Mouse (Mus musculus): ENCODE measurements at regions not wholly inside any gene's neighbourhood (a gene's known extent, or its start where the extent isn't known, plus 50 kb on each side); places are given as distances from the start of the nearest gene placed in this dataset.
A peak's percentile ranks its signal among the peaks of the same experiment; 100 is the strongest.

DNA sequence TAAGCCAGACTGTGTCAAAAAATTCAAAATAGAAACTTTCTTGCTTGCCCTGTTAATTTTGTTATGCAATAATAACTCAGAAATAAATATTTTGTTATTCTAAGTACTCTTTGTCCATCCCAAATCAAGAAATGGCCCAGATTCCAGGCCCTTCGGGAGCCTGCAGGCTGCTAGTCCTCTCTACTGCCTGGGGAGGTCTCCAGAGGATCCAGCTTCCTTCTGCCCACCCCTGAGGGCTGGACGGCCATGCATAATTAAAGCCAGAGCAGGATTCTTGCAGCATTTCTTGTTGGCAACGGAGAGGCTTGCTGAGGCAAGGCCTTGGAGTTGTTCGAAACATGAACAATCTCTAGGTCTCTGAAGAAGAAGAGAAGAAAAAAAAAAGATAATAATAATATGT lies 213.3 kb upstream of the Zmiz1 start:
- DNase-seq (ENCODE audit: extremely low read depth, insufficient read length, low spot score): no peak

DNA sequence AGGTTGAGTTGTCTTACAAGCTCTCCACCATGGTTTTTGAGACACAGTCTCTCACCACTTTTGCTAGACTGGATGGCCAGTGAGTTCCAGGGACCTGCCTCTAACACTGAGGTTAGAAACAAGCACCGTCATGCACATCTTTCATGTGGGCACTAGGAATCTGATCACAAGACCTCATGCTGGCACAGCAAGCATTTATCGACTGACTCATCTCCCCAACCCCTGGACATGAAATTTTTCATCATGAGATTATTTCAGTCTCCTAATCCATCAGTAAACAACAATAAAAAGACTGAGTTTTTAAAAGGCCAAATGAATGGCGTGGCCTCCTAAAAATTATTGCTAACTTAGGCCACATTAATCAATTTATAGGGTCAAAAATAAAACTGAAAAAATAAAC lies 210.0 kb upstream of the Zmiz1 start:
- peak; percentile 26 for DNase-seq (ENCODE audit: extremely low read depth, insufficient read length, low spot score)

DNA sequence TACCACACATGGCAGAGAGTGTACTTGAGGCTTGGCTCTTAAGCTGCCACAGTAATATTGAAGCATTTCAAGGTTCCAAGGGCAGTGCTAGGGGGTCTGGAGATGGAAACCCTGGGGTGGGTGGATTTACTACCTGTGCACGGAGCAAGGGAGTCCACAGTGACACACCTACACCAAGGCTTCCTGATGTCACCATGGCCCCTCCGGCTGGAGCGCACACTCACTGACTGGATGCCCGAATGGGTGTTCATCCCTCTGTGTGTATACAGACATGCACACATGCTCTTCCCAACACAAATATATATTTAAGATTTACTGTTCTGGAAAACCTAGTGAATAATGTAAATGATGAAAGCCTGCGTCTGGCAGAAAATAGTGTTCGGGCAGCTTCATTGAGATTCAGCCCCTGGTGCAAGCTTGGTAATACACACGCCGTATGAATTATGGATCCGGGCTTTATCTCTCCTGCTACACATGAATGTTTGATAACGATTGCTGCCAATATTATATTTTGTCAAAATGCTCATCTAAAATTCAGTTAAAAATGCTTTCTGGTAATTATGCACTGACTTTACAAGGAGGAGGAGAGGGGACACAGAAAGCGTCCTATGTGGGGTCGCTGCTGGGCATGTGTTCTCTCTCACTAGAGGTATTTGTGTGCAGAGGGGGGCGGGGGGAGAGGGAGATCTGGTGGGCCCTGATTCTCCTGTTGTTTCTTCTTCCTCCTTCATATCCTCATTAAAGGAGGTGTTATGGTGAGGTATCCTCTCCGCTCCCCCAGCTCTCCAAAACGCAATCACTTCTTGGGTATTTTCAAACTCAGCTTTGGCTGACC lies 205.8 kb upstream of the Zmiz1 start:
- DNase-seq (ENCODE audit: extremely low read depth, insufficient read length, low spot score): no peak

DNA sequence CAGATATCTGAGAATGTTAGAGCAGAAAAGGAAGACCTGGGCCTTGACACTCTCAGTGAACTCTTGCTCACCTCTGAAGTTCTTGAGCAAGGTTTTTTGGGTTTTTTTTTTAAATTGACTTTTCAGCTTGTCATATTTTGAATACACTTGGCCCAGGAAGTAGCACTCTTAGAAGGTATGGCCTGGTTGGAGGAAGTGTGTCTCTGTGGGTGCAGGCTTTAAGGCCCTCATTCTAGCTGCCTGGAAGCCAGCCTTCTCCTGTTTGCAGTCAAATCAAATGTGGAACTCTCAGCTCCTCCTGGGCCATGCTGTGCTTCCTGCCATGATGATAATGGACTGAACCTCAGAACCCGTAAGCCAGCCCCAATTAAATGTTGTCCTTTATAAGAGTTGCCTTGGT lies 195.9 kb upstream of the Zmiz1 start:
- DNase-seq (ENCODE audit: extremely low read depth, insufficient read length, low spot score): no peak

DNA sequence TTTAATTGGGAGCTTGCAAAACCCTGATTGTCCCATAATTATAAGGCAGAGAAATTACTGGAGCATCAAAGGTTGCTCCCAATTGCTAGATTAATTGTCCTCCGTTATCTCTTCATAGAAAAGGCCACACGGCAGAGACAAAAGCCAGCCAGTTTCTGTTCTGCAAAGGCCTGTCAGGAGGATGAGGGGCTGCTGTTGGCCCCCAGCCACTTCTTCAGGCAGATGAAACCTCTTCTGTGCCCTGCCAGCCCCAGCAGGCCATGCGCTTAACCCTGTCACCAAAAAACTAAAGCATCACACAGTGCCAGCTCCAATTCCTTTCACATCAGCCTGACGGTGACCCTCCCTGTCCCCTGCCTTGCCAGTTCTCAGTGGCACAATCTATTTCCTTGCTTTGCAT lies 192.1 kb upstream of the Zmiz1 start:
- no peak for DNase-seq (ENCODE audit: extremely low read depth, insufficient read length, low spot score)

DNA sequence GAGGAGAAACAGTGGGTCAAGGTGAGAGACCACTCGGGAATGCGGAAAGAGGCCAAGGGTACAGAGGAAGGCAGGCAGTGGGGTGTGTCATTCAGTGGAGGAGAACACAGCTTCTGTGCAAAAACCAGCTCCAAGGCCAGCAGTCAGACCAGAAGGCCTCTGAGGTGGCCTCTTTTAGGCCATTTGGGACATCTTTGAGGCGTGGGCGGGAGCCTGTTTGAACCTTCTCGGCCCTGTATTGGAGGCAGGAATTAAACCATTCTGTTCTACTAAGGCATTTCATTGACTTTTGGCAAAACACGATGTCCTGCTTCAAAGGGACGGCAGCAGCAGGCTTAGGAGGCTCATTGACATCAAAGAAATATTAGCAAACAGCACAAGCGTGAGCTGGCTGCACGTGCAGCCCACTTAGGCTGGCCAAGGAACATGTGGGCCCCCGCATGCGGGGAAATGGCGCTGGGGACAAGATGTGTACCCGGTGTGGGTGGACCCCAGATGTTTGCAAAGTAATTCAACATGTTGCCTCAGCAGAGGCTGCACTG lies 190.8 kb upstream of the Zmiz1 start:
- no peak for DNase-seq (ENCODE audit: extremely low read depth, insufficient read length, low spot score)

DNA sequence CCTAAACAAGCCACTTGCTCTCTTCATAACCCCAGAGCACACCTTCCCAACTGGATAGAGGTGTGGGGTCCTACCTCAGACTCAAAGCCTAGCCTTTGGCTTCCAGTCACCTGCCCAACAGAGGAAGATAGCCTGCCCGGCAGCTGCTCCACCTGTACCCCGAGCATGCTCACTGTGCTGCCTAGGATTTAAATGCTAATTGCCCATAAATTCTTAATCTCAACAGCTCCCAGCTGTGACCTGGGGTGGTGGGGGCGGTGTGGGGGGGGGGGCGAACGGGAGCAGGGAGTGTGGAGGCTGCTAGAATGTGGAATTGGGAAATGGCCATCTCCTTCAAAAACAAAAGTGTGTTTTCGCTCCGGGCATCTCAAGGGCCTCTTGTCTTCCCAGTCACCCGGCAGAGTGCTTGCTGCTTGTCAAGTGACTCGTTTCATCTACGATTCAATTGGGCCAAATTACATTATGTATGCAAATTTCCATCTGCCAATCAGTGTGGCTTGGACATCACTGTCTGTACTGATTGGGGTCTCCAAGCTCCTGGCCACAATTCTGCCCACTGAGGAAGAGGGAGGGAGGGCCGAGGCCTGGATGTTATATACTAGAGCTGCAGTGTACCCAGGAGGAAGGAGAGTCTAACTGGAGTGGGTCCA lies 188.6 kb upstream of the Zmiz1 start:
- no peak for DNase-seq (ENCODE audit: extremely low read depth, insufficient read length, low spot score)

DNA sequence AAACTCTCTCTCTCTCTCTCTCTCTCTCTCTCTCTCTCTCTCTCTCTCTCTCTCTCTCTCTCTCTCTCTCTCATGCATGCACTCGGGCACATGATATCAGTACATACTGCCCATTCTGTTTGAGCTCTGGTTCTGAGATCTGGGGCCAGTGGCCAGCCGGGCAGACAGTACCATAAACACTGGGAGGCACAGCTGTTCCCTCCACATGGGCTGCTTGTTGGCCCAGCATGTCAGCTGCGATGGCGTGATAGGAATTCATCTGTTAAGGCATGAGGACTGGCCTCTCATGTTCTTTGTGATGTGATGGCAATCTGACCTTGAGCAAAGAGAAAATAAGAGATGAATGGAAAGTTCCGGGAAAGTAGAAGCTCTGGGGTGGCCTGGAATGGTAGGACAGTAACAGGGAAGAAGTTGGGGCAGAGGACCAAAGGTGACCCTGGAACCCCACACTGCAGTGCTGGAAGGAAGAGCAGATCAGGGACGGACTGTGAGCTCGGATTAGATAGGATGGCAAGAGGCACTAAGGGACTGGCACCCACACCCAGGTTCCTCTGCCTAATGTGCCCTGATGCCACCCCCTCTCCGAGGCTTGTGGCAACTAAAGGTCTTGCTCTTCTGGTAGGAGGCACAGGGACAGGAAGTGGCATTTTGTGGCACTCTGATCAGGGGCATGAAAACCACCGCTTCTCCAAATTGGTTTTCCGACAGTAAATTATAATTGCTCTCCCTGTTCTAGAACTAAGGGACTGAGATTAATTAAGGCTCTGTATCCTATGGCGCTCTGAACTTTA lies 186.4 kb upstream of the Zmiz1 start:
- DNase-seq (ENCODE audit: extremely low read depth, insufficient read length, low spot score): no peak

DNA sequence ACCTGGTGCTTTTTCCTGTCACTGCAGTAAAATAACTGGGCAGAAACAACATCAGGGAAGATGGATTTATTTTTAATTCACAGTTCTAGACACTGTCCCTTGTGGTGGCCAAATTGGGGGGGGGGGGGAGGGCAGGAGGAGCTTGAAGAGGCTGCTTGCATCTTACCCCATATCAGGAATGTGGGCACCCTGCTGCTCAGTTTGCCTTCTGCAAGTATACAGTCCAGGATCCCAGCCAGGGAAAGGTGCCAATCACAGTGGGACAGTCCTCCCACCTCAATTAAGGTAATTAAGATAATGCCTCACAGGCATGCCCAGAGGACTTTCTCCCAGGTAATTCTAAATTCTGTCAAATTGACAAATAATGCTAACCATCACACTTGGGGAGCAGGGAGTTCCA lies 179.2 kb upstream of the Zmiz1 start:
- DNase-seq (ENCODE audit: extremely low read depth, insufficient read length, low spot score): no peak

DNA sequence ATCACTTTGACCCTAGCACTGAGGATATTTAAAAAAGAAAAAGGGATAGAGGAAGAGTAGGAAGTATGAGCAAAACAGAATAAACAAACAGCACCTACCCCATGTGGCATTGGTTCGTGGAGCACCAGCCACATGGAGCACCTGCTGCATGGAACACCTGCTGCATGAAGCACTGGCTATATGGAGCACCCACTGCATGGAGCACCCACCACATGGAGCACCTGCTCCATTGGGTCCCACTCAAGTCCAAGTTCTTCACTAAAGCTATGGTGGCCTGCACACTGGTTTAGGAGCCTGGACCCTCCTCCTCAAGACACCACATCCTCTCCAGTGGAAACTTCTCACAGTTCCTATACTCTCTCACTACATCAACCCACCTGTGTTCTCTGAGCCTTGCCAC lies 166.4 kb upstream of the Zmiz1 start:
- DNase-seq (ENCODE audit: extremely low read depth, insufficient read length, low spot score): no peak

DNA sequence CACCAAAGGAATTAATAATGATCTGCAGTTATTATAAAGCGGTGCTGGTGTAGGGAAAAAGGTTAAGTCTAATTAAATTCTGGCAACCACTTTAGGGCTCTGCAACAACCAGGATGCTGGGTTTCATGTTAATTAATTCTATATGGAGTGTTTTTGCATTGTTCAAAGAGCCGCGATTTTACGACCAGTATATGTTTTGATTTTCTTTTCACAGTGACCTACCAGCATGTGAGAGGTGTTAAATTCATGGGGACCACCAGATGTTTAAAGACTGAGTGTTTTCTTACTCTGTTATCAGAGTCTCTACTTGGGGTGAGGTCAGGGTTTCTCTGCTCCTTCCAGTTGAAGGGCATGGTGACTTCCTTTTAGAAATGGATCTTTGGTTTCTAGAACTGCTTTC lies 164.8 kb upstream of the Zmiz1 start:
- DNase-seq (ENCODE audit: extremely low read depth, insufficient read length, low spot score): no peak

DNA sequence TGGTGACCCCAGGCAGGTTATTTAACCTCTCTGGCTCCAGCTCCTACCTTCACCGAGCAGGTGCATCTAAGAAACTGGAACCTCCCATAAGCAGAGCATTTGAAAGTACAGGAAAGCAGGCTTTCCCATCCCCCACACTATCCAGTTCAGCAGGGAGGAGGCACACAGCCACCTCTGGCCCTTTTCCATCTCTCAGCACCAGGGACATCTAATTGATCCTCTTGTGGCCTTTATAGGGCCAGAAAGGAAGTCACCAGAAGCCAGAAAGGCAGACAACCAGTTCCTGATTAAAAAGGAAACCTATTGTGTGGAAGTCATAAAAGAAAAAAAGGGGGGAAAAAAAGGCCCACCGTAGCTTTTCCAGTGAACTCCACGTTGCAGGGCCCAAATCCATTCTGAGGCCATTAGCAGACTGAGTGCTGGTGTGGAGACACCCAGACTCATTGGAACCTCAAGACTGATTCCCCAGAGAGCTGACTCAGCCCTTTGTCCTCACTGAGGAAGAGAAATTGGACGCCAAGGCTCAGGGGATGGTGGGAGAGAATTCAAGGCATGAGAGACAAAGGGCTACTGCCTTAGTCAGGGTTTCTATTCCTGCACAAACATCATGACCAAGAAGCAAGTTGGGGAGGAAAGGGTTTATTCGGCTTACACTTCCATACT lies 163.2 kb upstream of the Zmiz1 start:
- DNase-seq (ENCODE audit: extremely low read depth, insufficient read length, low spot score): no peak

DNA sequence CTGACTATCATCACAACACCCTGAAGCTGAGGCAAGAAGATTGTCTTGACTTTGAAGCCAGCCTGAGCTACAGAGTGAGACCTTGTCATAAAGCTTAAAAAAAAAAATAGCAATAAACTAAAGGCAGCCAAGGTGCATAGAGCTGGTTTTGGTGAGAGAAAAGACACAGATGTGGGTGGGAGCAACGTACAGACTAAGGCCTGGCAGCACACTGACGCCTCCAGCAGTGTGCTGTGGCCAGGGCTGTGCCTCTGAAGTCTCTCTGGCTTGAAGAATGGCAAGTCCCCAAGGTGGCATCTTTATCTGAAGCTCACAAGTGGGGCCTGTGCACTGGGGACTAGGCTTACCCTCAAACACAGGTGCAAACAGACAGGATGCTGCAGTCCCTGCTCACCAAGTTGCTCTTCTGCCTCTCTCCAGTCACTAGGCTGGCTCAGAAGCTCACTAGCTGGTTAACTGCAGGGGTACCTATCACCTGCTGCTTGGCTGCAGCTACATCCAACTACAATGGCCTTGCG lies 159.3 kb upstream of the Zmiz1 start:
- no peak for DNase-seq (ENCODE audit: extremely low read depth, insufficient read length, low spot score)

DNA sequence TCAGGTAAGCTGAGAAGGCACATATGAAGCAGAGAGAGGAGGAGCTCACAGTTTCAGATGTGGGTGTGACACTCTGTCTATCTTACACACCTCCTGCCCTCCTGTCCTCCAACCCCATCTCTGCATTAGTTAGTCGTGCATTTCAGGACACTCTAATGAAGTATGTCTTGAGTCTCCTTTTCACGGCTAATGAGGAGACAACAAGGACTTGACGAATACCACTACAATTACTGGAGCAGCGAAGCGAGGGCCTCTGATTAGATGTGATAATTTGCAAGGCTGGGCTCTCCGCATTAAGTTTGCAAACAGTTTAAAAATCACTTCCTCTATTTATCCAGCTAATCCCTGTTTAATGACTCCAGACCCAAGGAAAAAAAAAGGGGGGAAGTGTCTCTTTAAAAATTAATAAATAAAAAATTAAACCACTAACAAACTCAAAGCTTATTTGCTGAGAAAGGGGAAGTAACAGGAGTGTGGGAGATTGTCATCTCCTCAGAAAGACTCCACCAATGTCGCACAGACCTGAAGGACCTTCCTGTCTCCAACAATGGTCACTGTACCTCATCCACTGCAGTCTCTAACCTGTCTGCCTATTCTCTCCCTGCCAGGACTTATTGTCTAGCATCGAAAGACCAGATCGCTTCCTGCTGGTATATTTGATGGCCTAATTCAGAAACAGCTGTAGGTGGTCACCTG lies 157.5 kb upstream of the Zmiz1 start:
- DNase-seq (ENCODE audit: extremely low read depth, insufficient read length, low spot score): no peak

DNA sequence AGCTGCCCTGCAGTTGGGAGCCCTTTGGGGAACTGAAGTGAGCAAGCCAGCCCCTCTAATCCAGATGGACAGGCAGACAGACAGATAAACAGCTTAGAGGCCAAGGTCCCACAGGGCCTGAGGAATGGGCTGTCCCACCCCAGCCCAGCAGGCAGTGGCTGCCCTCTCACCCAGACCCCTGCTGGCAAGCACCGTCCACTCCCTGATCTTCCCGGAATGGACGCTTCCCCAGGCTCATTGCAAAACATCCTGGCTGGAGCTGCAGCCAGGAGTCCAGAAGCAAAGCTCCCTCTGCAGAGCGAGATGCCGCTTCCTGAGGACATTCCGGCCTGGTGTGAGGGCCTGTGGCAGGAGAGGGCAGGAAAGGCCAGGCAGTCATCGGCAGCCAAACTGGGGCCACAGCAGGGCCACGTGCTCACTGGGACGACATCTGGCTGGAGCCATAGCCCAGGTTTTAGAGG lies 154.6 kb upstream of the Zmiz1 start:
- peak; percentile 85 for DNase-seq (ENCODE audit: extremely low read depth, insufficient read length, low spot score)

DNA sequence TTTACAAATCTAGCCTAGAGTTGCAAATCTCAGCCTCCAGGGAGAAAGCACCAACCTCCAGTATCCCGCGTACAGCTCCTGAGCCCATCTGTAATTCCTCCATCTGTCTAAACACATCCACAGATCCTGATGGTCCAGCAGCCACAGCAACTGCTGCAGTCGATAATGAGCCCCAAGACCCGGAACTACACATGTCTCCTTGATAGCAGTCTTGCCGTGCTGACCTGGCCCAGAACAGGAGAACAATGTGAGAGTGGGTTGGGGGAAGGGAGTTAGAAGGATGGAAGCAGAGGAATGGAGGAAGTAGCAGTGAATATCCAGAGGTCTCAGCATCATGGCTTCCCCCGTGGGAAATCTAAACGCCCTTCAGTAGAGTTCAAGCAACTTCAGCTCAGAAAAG lies 152.8 kb upstream of the Zmiz1 start:
- DNase-seq (ENCODE audit: extremely low read depth, insufficient read length, low spot score): no peak

DNA sequence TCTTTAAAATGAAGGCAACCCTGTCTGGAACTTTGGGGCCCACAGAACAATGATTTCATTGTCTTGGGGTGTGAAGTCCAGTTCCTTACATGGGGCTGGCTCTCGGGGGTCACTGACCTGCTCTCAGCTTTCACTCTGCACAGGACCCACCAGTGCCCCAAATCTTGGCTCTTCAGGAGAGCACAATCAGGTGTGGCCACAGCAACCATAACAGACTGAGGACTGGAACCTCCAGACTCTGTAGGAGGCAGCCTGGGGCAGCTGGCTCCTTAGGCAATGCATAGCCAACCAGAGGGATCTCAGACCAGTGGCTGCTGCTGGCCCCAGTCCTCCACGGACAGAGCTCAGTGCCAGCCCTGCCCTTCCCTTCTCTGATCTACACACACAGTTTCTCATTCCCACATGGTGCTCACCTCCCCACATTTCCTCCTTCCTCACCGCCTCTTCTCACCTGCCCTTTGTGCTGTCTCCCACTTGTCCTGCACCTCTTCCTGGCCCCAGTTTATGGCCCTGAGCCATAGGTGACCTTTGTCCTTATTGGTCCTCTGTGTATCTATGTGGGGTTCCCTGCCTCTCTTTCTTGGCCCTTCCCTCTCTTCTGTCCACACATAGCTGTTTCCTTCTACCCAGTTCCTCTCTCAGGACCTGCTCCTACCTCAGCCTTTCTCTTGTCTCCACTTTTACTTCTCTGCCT lies 151.9 kb upstream of the Zmiz1 start:
- no peak for DNase-seq (ENCODE audit: extremely low read depth, insufficient read length, low spot score)

DNA sequence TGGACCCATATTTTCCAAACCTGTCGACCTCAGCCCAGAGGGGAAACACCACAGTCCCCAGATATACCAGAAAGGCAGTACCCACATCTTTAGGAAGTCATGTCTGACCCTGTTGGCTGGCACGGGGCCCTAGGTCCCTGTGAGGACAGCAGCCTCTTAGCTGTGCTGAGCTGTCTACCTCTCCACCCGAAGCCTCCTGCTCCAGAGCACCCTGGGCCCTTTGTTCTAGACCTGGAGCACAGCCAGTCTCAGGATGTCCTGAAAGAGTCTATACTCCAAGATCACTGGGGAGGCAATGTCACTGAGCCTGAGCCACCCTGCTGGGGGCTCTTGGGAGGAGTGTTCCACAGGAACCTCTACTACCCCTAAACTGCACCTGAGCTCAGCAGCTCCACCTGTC lies 150.9 kb upstream of the Zmiz1 start:
- DNase-seq (ENCODE audit: extremely low read depth, insufficient read length, low spot score): no peak

DNA sequence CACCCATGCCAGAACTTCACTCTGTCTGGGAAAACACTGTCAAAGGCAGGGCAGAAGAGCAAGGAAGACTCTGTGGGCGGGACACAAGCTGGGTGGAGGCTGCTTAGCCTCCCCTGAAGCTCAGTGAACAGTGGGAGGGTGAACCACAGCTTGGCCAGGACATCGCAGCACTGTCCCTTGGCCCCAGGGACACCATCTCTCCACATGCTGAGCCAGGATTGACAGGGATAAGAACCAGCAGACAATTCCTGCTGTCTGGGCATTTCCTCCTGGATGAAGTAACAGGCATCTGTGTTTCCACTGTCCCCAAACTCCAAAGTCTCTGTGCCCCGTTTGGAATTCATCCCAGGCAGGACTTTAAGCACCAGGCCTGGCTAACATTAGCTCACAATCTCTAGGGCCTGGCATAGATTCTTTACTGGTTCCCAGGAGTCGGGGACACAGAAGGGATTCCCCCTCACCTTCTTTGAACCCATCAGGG lies 148.3 kb upstream of the Zmiz1 start:
- DNase-seq (ENCODE audit: extremely low read depth, insufficient read length, low spot score): no peak

All from 3134 (cell line).